Mouse (Mus musculus) lung, postnatal 0 days (tissue): ENCODE results near the gene Dennd2d. TPM values are rescaled to one million over a fixed set of nuclear protein-coding genes. Genes with fewer than 3 reads are reported as not detected.

Experiments
- ATAC-seq: fragments of 200-750 bp; cut with Nextera tagmentation; 2 replicates; pipeline ENCODE4 v1.8.0; 2017; ENCODE audit warnings: moderate library complexity
- DNase-seq: peaks from one replicate; pipeline ENCODE4 v3.0.0-alpha.2; 2016; ENCODE audit warnings: low spot score
- H3K27ac ChIP-seq: fragments of 300-500 bp; sonication (generic); 2 replicates; pipeline ENCODE4 v1.5.1; 2014; ENCODE audit warnings: antibody characterized with exemption, mild to moderate bottlenecking, low read length, mixed read lengths
- H3K27me3 ChIP-seq: fragments of 300-500 bp; sonication (generic); replicated peaks from 2 replicates; pipeline ENCODE4 v1.6.1; 2014; ENCODE audit warnings: low read length, mixed read lengths; ENCODE audit not compliant: insufficient read depth
- H3K36me3 ChIP-seq: fragments of 300-500 bp; sonication (generic); 2 replicates; pipeline ENCODE4 v1.6.1; 2014; ENCODE audit warnings: low read length, mixed read lengths; ENCODE audit not compliant: insufficient read depth
- H3K4me1 ChIP-seq: fragments of 300-500 bp; sonication (generic); 2 replicates; pipeline ENCODE4 v1.6.1; 2014; ENCODE audit warnings: antibody characterized with exemption, low read depth, low read length, mixed read lengths; ENCODE audit not compliant: insufficient read depth
- H3K4me2 ChIP-seq: fragments of 300-500 bp; sonication (generic); replicated peaks from 2 replicates; pipeline ENCODE4 v1.6.1; 2014; ENCODE audit warnings: low read depth, mild to moderate bottlenecking, low read length, moderate library complexity, mixed read lengths
- H3K4me3 ChIP-seq: fragments of 300-500 bp; sonication (generic); 2 replicates; pipeline ENCODE4 v1.5.1; 2014; ENCODE audit warnings: low read depth, low read length
- H3K9ac ChIP-seq: fragments of 300-500 bp; sonication (generic); replicated peaks from 2 replicates; pipeline ENCODE4 v1.6.1; 2014; ENCODE audit warnings: low read depth, mild to moderate bottlenecking
- H3K9me3 ChIP-seq: fragments of 300-500 bp; sonication (generic); 2 replicates; pipeline ENCODE4 v1.6.1; 2016; ENCODE audit warnings: low read length, mixed read lengths
- CTCF ChIP-seq: IDR thresholded peaks from 2 replicates; pipeline ENCODE4 v1.5.1; 2016; ENCODE audit warnings: antibody characterized with exemption, mild to moderate bottlenecking
- EP300 ChIP-seq: IDR thresholded peaks from 2 replicates; pipeline ENCODE4 v1.6.1; 2016; ENCODE audit warnings: antibody characterized with exemption, mild to moderate bottlenecking, control low read depth
- WGBS: fragments of 180-500 bp; shearing (Covaris S2); extraction: QIAGEN DNeasy Blood & Tissue Kit; methylation state at CpG from one replicate; pipeline ENCODE4 v1.1.7; 2014; 5-methylcytosine and 5-hydroxymethylcytosine counted together
- polyA plus RNA-seq: library from polyadenylated mRNA; unstranded; fragments of >200 nt; fragmentation: Nextera tagmentation; extraction: Ambion mirVana; gene quantifications from 2 replicates; pipeline ENCODE4 v1.2.1, GENCODE M21; 2015

The Dennd2d gene
- 19.6 and 20.8 TPM in 2 replicates for polyA plus RNA-seq

- H3K9me3 ChIP-seq: no peaks in the 10 kb centered on the region
- H3K27me3 ChIP-seq: no peaks in the 10 kb centered on the region
- WGBS: 3% methylated on average over 43 of the region's 44 CpGs
- H3K4me1 ChIP-seq: peaks cover 7% of the 10 kb centered on the region; the same call in 1 of the 2 replicates
- TF ChIP-seq EP300 (no peak), CTCF (peak; percentile 62)
- H3K4me3 ChIP-seq: peak within 1 kb of the TSS; percentile 82
- peak within 1 kb of the TSS; percentile 78 for H3K27ac ChIP-seq
- DNase-seq (peak; percentile 72), ATAC-seq (peak; percentile 91)
- peak within 1 kb of the TSS; percentile 60 for H3K9ac ChIP-seq
- no peaks in the 10 kb centered on the region for H3K36me3 ChIP-seq
- H3K4me2 ChIP-seq: peak within 1 kb of the TSS; percentile 92
Observed at GRCm38 (mm10) chr3:106482281-106483081, at the start of gene Dennd2d. Dennd2d (plus strand) TSS chr3:106482405.

GRCm38 (mm10) chr3:106448571-106448970 lies 33.6 kb upstream of the Dennd2d start:
- peak; percentile 76 for ATAC-seq
- Histone ChIP-seq H3K9ac (no peak overlapping the region), H3K27ac (no peak overlapping the region), H3K27me3 (no peaks in the 10 kb centered on the region), H3K4me3 (no peak overlapping the region), H3K4me2 (no peak overlapping the region), H3K36me3 (no peaks in the 10 kb centered on the region), H3K9me3 (no peaks in the 10 kb centered on the region), H3K4me1 (no peaks in the 10 kb centered on the region)
- TF ChIP-seq CTCF: peak; percentile 88
- no peak for TF ChIP-seq EP300
- peak; percentile 74 for DNase-seq

- Histone ChIP-seq H3K27ac (no peak overlapping the region), H3K9me3 (no peaks in the 10 kb centered on the region), H3K36me3 (no peaks in the 10 kb centered on the region), H3K4me3 (no peak overlapping the region), H3K27me3 (no peaks in the 10 kb centered on the region), H3K4me1 (no peaks in the 10 kb centered on the region), H3K9ac (no peak overlapping the region), H3K4me2 (no peak overlapping the region)
- peak; percentile 23 for DNase-seq
- TF ChIP-seq EP300 (no peak), CTCF (no peak)
- ATAC-seq: no peak; the same call in 1 of the 2 replicates
Observed at GRCm38 (mm10) chr3:106448995-106449394, 33.2 kb upstream of the Dennd2d start.

- no peaks in the 10 kb centered on the region for H3K27me3 ChIP-seq
- H3K4me3 ChIP-seq: no peak overlapping the region
- DNase-seq (peak; percentile 15), ATAC-seq (no peak)
- WGBS: 56% methylated on average over 4 of the region's 4 CpGs
- no peak overlapping the region for H3K27ac ChIP-seq
- H3K4me2 ChIP-seq: no peak overlapping the region
- TF ChIP-seq EP300 (no peak), CTCF (no peak)
- no peaks in the 10 kb centered on the region for H3K36me3 ChIP-seq
- H3K9ac ChIP-seq: no peak overlapping the region
- no peaks in the 10 kb centered on the region for H3K4me1 ChIP-seq
- no peaks in the 10 kb centered on the region for H3K9me3 ChIP-seq
Observed at GRCm38 (mm10) chr3:106449567-106449966, 32.6 kb upstream of the Dennd2d start.

GRCm38 (mm10) chr3:106452616-106453015 lies 29.6 kb upstream of the Dennd2d start:
- H3K4me3 ChIP-seq: no peak overlapping the region
- ATAC-seq: no peak

GRCm38 (mm10) chr3:106457298-106457869 lies 24.8 kb upstream of the Dennd2d start:
- H3K27me3 ChIP-seq: no peaks in the 10 kb centered on the region
- no peak overlapping the region for H3K4me3 ChIP-seq
- DNase-seq (peak; percentile 71), ATAC-seq (peak; percentile 75)
- WGBS: 43% methylated on average over 2 of the region's 2 CpGs
- H3K9ac ChIP-seq: no peak overlapping the region
- H3K9me3 ChIP-seq: no peaks in the 10 kb centered on the region
- no peak overlapping the region for H3K27ac ChIP-seq
- no peaks in the 10 kb centered on the region for H3K36me3 ChIP-seq
- no peak overlapping the region for H3K4me2 ChIP-seq
- TF ChIP-seq CTCF: no peak
- peak; percentile 78 for TF ChIP-seq EP300
- H3K4me1 ChIP-seq: no peaks in the 10 kb centered on the region

More at GRCm38 (mm10) chr3:106452616-106453015, 29.6 kb upstream of the Dennd2d start:
- Histone ChIP-seq H3K27ac (no peak overlapping the region), H3K36me3 (no peaks in the 10 kb centered on the region), H3K9me3 (no peaks in the 10 kb centered on the region), H3K9ac (no peak overlapping the region), H3K4me2 (no peak overlapping the region), H3K27me3 (no peaks in the 10 kb centered on the region), H3K4me1 (no peaks in the 10 kb centered on the region)
- no peak for DNase-seq
- no peak for TF ChIP-seq EP300
- no peak for TF ChIP-seq CTCF
- 59% methylated on average over 4 of the region's 4 CpGs for WGBS
